Mouse (Mus musculus): ENCODE measurements around the gene Tcf7l1. TPM values are rescaled to one million over a fixed set of nuclear protein-coding genes. Genes with fewer than 3 reads are reported as not detected.

Gene Tcf7l1
- total RNA-seq, 4 experiments from 2014 or later = 8.2 to 21.0 (median 12.2) TPM

- DNase-seq = no peak
These were observed 92.3 kb downstream of the Tcf7l1 start for GRCm38 (mm10) chr6:72696601-72697335.

- no peak for DNase-seq
These were observed 94.3 kb downstream of the Tcf7l1 start for GRCm38 (mm10) chr6:72694791-72695204.

- no peak for DNase-seq
These were observed 94.8 kb downstream of the Tcf7l1 start for GRCm38 (mm10) chr6:72694047-72694790.

- DNase-seq = no peak
These were observed 96.6 kb downstream of the Tcf7l1 start for GRCm38 (mm10) chr6:72692469-72692868.

- no peak for DNase-seq
These were observed 97.5 kb downstream of the Tcf7l1 start for GRCm38 (mm10) chr6:72691549-72691948.

GRCm38 (mm10) chr6:72690595-72690994 is 98.5 kb downstream of the Tcf7l1 start:
- peak; percentile 25 for DNase-seq

GRCm38 (mm10) chr6:72690001-72690400 is 99.1 kb downstream of the Tcf7l1 start:
- DNase-seq = no peak

GRCm38 (mm10) chr6:72689046-72689445 is 100.0 kb downstream of the Tcf7l1 start:
- DNase-seq = no peak

- DNase-seq = no peak
These were observed 103.9 kb downstream of the Tcf7l1 start for GRCm38 (mm10) chr6:72685165-72685564.

GRCm38 (mm10) chr6:72684260-72684805 is 104.7 kb downstream of the Tcf7l1 start:
- DNase-seq = no peak

- no peak for DNase-seq
These were observed 106.8 kb downstream of the Tcf7l1 start for GRCm38 (mm10) chr6:72682238-72682637.

GRCm38 (mm10) chr6:72680936-72681335 is 108.1 kb downstream of the Tcf7l1 start:
- DNase-seq = no peak

- no peak for DNase-seq
These were observed 110.4 kb downstream of the Tcf7l1 start for GRCm38 (mm10) chr6:72678631-72679030.

GRCm38 (mm10) chr6:72677510-72678220 is 111.4 kb downstream of the Tcf7l1 start:
- no peak for DNase-seq

- DNase-seq = no peak
These were observed 112.0 kb downstream of the Tcf7l1 start for GRCm38 (mm10) chr6:72677079-72677478.

- DNase-seq = no peak
These were observed 112.7 kb downstream of the Tcf7l1 start for GRCm38 (mm10) chr6:72676376-72676775.

- DNase-seq = no peak
These were observed 115.3 kb downstream of the Tcf7l1 start for GRCm38 (mm10) chr6:72673751-72674150.

GRCm38 (mm10) chr6:72671129-72671528 is 117.9 kb downstream of the Tcf7l1 start:
- DNase-seq = no peak

GRCm38 (mm10) chr6:72667021-72667420 is 122.0 kb downstream of the Tcf7l1 start:
- peak; percentile 38 for DNase-seq

- DNase-seq = no peak
These were observed 124.8 kb downstream of the Tcf7l1 start for GRCm38 (mm10) chr6:72664290-72664689.

- DNase-seq = no peak
These were observed 126.1 kb downstream of the Tcf7l1 start for GRCm38 (mm10) chr6:72663000-72663399.

GRCm38 (mm10) chr6:72660391-72660720 is 128.7 kb downstream of the Tcf7l1 start:
- DNase-seq = no peak
